Mouse (Mus musculus): ENCODE data around the gene Serpinf2.

Gene Serpinf2

GRCm38 (mm10) chr11:75404801-75405200 lies 34.6 kb downstream of the Serpinf2 start:
- in situ Hi-C loops (cut with MboI; ENCODE audit: unreplicated experiment in 2 of 2) = loop anchor here (5.0 to 10.0 kb wide), 5 partner anchors 82 to 222 kb away; partner anchors contain the start of gene Prpf8 (in 1 of the 2)

GRCm38 (mm10) chr11:75403301-75404052 lies 35.9 kb downstream of the Serpinf2 start:
- in situ Hi-C loops (cut with MboI; ENCODE audit: unreplicated experiment in 2 of 2) = loop anchor here (5.0 to 10.0 kb wide), 5 partner anchors 84 to 221 kb away; partner anchors contain the start of gene Prpf8 (in 1 of the 2)

- in situ Hi-C loops (cut with MboI; ENCODE audit: unreplicated experiment in 2 of 2) = loop anchor here (5.0 to 10.0 kb wide), 5 partner anchors 85 to 220 kb away; partner anchors contain the start of gene Prpf8 (in 1 of the 2)
These were observed 37.1 kb downstream of the Serpinf2 start for GRCm38 (mm10) chr11:75402271-75402690.

GRCm38 (mm10) chr11:75400099-75400498 lies 39.3 kb downstream of the Serpinf2 start:
- in situ Hi-C loops (cut with MboI; ENCODE audit: unreplicated experiment in 2 of 2) = loop anchor here (5.0 to 10.0 kb wide), 5 partner anchors 87 to 218 kb away; partner anchors contain the start of gene Prpf8 (in 1 of the 2)

- in situ Hi-C loops (cut with MboI; ENCODE audit: unreplicated experiment in 2 of 2) = no loop called here
These were observed 40.0 kb downstream of the Serpinf2 start for GRCm38 (mm10) chr11:75399411-75399841.

- in situ Hi-C loops (cut with MboI; ENCODE audit: unreplicated experiment in 2 of 2) = no loop called here
These were observed 41.9 kb downstream of the Serpinf2 start for GRCm38 (mm10) chr11:75397452-75397851.

- in situ Hi-C loops (cut with MboI; ENCODE audit: unreplicated experiment in 2 of 2) = no loop called here
These were observed 43.8 kb downstream of the Serpinf2 start for GRCm38 (mm10) chr11:75395611-75396010.

GRCm38 (mm10) chr11:75383529-75383928 lies 55.9 kb downstream of the Serpinf2 start:
- in situ Hi-C loops (cut with MboI; ENCODE audit: unreplicated experiment in 2 of 2) = loop anchor here in 1 of 2 experiments (10.0 kb wide), 1 partner anchor 189 kb away; the partner anchor contains the start of genes Dph1 and Rtn4rl1
